Comparison of ENCODE assay signal across 13 mouse cellular contexts in the genomic region with DNA sequence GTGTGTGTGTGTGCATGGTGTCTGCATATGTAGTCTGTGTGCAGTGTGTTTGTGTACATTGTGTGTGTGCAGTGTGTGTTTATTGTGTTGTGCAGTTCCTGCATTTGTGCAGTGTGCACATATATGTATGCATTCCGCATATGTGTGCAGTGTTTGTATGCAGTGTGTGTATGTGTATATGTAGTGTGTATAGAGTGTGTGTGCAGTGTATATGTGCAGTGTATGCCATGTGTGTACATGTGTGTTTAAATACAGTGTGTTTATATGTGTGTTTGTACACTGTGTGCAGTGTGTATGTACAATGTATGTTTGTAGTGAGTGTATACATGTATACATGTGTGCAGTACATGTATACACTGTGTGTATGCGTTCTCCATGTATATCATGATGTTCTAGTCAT.
"Had no signal": no experiment of that assay in that cellular context is flagged by ENCODE, and none has a peak within 500 bp of the region (broad histone marks: within the 10 kb centered on the region; RNA-seq: fewer than 3 reads in every experiment).

No protein-coding gene starts in this region.

- H3K9ac ChIP-seq: limb, embryonic 12.5 days; stomach, embryonic 15.5 days had no signal

- H3K4me3 ChIP-seq: limb, embryonic 12.5 days; stomach, embryonic 15.5 days had no signal

- H3K4me2 ChIP-seq: limb, embryonic 12.5 days; stomach, embryonic 15.5 days had no signal

- H3K4me1 ChIP-seq: limb, embryonic 12.5 days; stomach, embryonic 15.5 days had no signal

- ATAC-seq: intestine, embryonic 16.5 days; lung, postnatal 0 days had no signal

- DNase-seq: kidney, adult 8-10 months; kidney, postnatal 36 days; layer of hippocampus, adult 9-11 months; layer of hippocampus, postnatal 36 days; lung, adult 2 months; lung, postnatal 36 days; right cerebral cortex, postnatal 14 days; thymus, adult 2 months; thymus, postnatal 25 days had no signal

- H3K36me3 ChIP-seq: limb, embryonic 12.5 days; stomach, embryonic 15.5 days had no signal

- H3K27me3 ChIP-seq: limb, embryonic 12.5 days; stomach, embryonic 15.5 days had no signal

- H3K27ac ChIP-seq: limb, embryonic 12.5 days; stomach, embryonic 15.5 days had no signal

- H3K9me3 ChIP-seq: limb, embryonic 12.5 days; stomach, embryonic 15.5 days had no signal
